Mouse (Mus musculus): ENCODE measurements around the gene Ugt1a2.

- TF ChIP-seq CTCF (IDR thresholded peaks at IDR 0.05; ENCODE audit: low read depth, low read length) (no peak), POLR2A (IDR thresholded peaks at IDR 0.05; ENCODE audit: extremely low read depth, insufficient read depth, low read length) (no peak)
Observed at GRCm38 (mm10) chr1:88245881-88246280, 45.5 kb downstream of the Ugt1a2 start.

Measured in liver, adult 2 months (tissue).